Mouse (Mus musculus) heart, adult 2 months (tissue): ENCODE measurements at regions not wholly inside any gene's neighbourhood (a gene's known extent, or its start where the extent isn't known, plus 50 kb on each side); places are given as distances from the start of the nearest gene placed in this dataset.

Experiments used
- DNase-seq, 2 experiments: peaks; one replicate each; pipeline ENCODE4 v3.0.0; 2021
- H3K27ac ChIP-seq: fragments of 200-600 bp; 2 replicates; pipeline ENCODE4 v1.8.1; 2022
- H3K27me3 ChIP-seq: fragments of 200-500 bp; 2 replicates; pipeline ENCODE4 v1.6.1; 2012; ENCODE audit warnings: mild to moderate bottlenecking, low read length, inconsistent platforms, mixed read lengths; ENCODE audit not compliant: control insufficient read depth, insufficient read depth
- H3K36me3 ChIP-seq: fragments of 200-500 bp; 2 replicates; pipeline ENCODE4 v1.6.1; 2012; ENCODE audit warnings: low read length, inconsistent platforms; ENCODE audit not compliant: control insufficient read depth, insufficient read depth
- H3K4me1 ChIP-seq: fragments of 200-500 bp; 2 replicates; pipeline ENCODE4 v1.6.1; 2011; ENCODE audit warnings: low read length; ENCODE audit not compliant: control insufficient read depth, insufficient read depth
- H3K4me3 ChIP-seq: fragments of 200-600 bp; 2 replicates; pipeline ENCODE4 v1.8.1; 2022
- H3K79me2 ChIP-seq: fragments of 200-500 bp; replicated peaks from 2 replicates; pipeline ENCODE4 v1.6.1; 2012; ENCODE audit warnings: mild to moderate bottlenecking, inconsistent platforms, low read length, moderate library complexity, mixed read lengths; ENCODE audit not compliant: control insufficient read depth, insufficient read depth
- H3K9ac ChIP-seq: fragments of 200-500 bp; 2 replicates; pipeline ENCODE4 v1.6.1; 2012; ENCODE audit warnings: low read depth, mild to moderate bottlenecking, control low read depth, inconsistent platforms, low read length, mixed read lengths
- CTCF ChIP-seq: fragments of 200-600 bp; IDR thresholded peaks from 2 replicates; pipeline ENCODE4 v1.8.1; 2022; ENCODE audit warnings: antibody characterized with exemption, mild to moderate bottlenecking, moderate library complexity
- EP300 ChIP-seq: fragments of 200-500 bp; IDR thresholded peaks from 2 replicates; pipeline ENCODE4 v1.6.1; 2011; ENCODE audit warnings: low read depth, low read length, control low read depth; ENCODE audit not compliant: insufficient read depth
- POLR2A ChIP-seq: fragments of 200-500 bp; IDR thresholded peaks from 2 replicates; pipeline ENCODE4 v1.6.1; 2011; ENCODE audit warnings: mild to moderate bottlenecking, low read depth, low read length, control low read depth; ENCODE audit not compliant: insufficient read depth
- WGBS: fragments of 180-500 bp; shearing (Covaris S2); methylation state at CpG from one replicate; pipeline ENCODE4 v1.1.7; 2018; 5-methylcytosine and 5-hydroxymethylcytosine counted together
- intact Hi-C: fragments of 180-260 bp; cut with DNase I; formaldehyde crosslinking; loops from one replicate; pipeline ENCODE4 v1.15.1; 2025

GRCm38 (mm10) chr17:66246031-66246534 lies 122.8 kb downstream of the Ddx11 start:
- Histone ChIP-seq H3K27me3 (no peaks in the 10 kb centered on the region), H3K79me2 (no peaks in the 10 kb centered on the region), H3K4me3 (no peak overlapping the region), H3K4me1 (peaks cover 1% of the 10 kb centered on the region; the same call in 1 of the 2 replicates), H3K36me3 (no peaks in the 10 kb centered on the region), H3K9ac (no peak overlapping the region), H3K27ac (peak overlapping the region; percentile 33)
- TF ChIP-seq EP300 = no peak
- TF ChIP-seq CTCF = no peak
- TF ChIP-seq POLR2A = no peak
- intact Hi-C loops = no loop called here
- 35% methylated on average over 14 of the region's 14 CpGs for WGBS
- DNase-seq = peak in 1 of 2 experiments; percentile 12

DNA sequence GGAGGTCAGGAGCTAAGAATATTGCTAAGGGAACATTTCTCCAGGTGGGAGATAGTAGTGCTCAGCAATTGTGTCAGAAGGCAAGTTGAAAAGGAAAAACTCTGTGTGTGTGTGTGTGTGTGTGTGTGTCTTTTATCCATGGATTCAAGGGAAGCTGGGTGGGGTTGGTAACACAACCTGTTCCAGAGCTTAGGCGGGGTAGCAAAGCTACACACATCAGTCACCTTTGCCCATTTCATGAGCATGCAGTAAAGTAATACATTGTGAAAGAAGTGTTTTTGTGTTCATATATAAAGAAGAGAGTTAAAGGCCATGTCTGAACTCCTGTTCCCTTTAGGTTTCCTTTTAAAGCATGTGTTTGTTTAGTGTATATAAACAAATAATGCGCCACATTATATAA lies 128.2 kb downstream of the Ddx11 start:
- no peak overlapping the region for H3K9ac ChIP-seq
- no peaks in the 10 kb centered on the region for H3K27me3 ChIP-seq
- no peak for TF ChIP-seq CTCF
- TF ChIP-seq POLR2A = no peak
- no peak for TF ChIP-seq EP300
- no peaks in the 10 kb centered on the region for H3K79me2 ChIP-seq
- H3K36me3 ChIP-seq = no peaks in the 10 kb centered on the region
- no peak for DNase-seq
- WGBS = 94% methylated on average over 2 of the region's 2 CpGs
- intact Hi-C loops = no loop called here
- no peak overlapping the region for H3K27ac ChIP-seq
- no peak overlapping the region for H3K4me3 ChIP-seq
- H3K4me1 ChIP-seq = peaks cover 1% of the 10 kb centered on the region

DNA sequence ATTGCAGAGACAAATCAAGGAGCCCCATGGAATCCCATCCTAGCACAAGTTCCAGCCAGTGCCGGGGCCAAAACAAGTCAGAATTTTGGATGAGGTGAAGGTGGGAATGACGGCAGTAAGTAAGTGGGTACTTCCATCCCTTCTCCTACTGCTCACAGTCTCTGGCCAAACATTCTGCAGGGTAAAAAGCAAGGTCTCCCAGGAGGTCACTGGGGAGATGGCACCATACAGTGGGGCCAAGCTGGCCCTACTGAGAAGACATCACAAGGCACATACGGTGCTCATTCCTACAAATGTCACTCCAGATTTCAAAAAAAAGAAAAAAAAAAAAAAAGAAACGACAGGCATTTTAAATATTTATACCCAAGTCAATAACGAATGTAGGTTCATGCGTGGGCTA lies 129.6 kb downstream of the Ddx11 start:
- Histone ChIP-seq H3K9ac (no peak overlapping the region), H3K27me3 (no peaks in the 10 kb centered on the region), H3K79me2 (no peaks in the 10 kb centered on the region), H3K36me3 (no peaks in the 10 kb centered on the region), H3K4me1 (no peaks in the 10 kb centered on the region; the same call in none of the 2 replicates), H3K27ac (no peak overlapping the region), H3K4me3 (no peak overlapping the region)
- 91% methylated on average over 6 of the region's 6 CpGs for WGBS
- TF ChIP-seq EP300 (no peak), POLR2A (no peak), CTCF (no peak)
- intact Hi-C loops = no loop called here
- no peak for DNase-seq

DNA sequence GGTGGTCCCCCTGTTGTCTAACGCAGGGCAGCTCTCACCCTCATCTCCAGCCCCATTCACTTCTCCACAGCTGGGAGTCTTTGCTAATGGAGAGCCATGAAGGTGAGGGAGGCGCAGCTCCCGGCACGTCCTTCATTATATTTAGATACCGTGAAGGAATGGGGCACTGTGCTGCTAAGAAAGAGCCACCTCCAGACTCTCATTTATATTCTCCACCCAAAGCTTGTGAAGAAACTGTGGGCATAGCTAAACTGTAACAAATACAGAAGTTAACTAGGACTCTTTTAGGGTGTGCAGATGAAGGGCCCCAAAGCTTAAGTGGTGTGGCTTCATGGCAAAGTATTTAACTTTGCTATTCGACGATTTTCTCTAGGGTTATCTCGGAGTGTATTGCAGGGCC lies 136.4 kb downstream of the Ddx11 start:
- H3K27me3 ChIP-seq = no peaks in the 10 kb centered on the region
- H3K79me2 ChIP-seq = no peaks in the 10 kb centered on the region
- H3K36me3 ChIP-seq = no peaks in the 10 kb centered on the region
- 80% methylated on average over 8 of the region's 8 CpGs for WGBS
- no peak overlapping the region for H3K4me3 ChIP-seq
- H3K27ac ChIP-seq = no peak overlapping the region
- DNase-seq = no peak
- no peaks in the 10 kb centered on the region; the same call in none of the 2 replicates for H3K4me1 ChIP-seq
- no peak overlapping the region for H3K9ac ChIP-seq
- no peak for TF ChIP-seq POLR2A
- no peak for TF ChIP-seq EP300
- TF ChIP-seq CTCF = no peak
- intact Hi-C loops = no loop called here

GRCm38 (mm10) chr17:66262681-66263240 lies 139.4 kb downstream of the Ddx11 start:
- intact Hi-C loops = no loop called here
- Histone ChIP-seq H3K9ac (no peak overlapping the region), H3K36me3 (no peaks in the 10 kb centered on the region), H3K79me2 (no peaks in the 10 kb centered on the region), H3K4me1 (no peaks in the 10 kb centered on the region), H3K4me3 (no peak overlapping the region), H3K27ac (no peak overlapping the region), H3K27me3 (no peaks in the 10 kb centered on the region; the same call in 1 of the 2 replicates)
- no peak for DNase-seq
- TF ChIP-seq EP300 (no peak), CTCF (no peak), POLR2A (no peak)
- 63% methylated on average over 4 of the region's 4 CpGs for WGBS

GRCm38 (mm10) chr17:66263405-66263804 lies 140.1 kb downstream of the Ddx11 start:
- Histone ChIP-seq H3K79me2 (no peaks in the 10 kb centered on the region), H3K36me3 (no peaks in the 10 kb centered on the region), H3K9ac (no peak overlapping the region), H3K27me3 (no peaks in the 10 kb centered on the region; the same call in 1 of the 2 replicates), H3K4me1 (no peaks in the 10 kb centered on the region), H3K4me3 (no peak overlapping the region), H3K27ac (no peak overlapping the region)
- WGBS = 91% methylated on average over 4 of the region's 4 CpGs
- intact Hi-C loops = no loop called here
- no peak for DNase-seq
- TF ChIP-seq CTCF (no peak), EP300 (no peak), POLR2A (no peak)
